Mouse (Mus musculus): ENCODE results near the gene Kdm1b.

Kdm1b gene

GRCm38 (mm10) chr13:47062756-47063155 is 19.5 kb downstream of the Kdm1b start:
- no peak for DNase-seq

- DNase-seq = no peak
Measured at GRCm38 (mm10) chr13:47063985-47064760, 20.9 kb downstream of the Kdm1b start.

GRCm38 (mm10) chr13:47066516-47066915 is 23.2 kb downstream of the Kdm1b start:
- DNase-seq = no peak

- no peak for DNase-seq
Measured at GRCm38 (mm10) chr13:47067001-47067400, 23.7 kb downstream of the Kdm1b start.

GRCm38 (mm10) chr13:47070329-47071080 is 27.2 kb downstream of the Kdm1b start:
- peak in 1 of 2 experiments; percentile 4 for DNase-seq

- no peak for DNase-seq
Measured at GRCm38 (mm10) chr13:47071871-47072270, 28.6 kb downstream of the Kdm1b start.

- no peak for DNase-seq
Measured at GRCm38 (mm10) chr13:47072484-47072883, 29.2 kb downstream of the Kdm1b start.

GRCm38 (mm10) chr13:47076156-47076555 is 32.9 kb downstream of the Kdm1b start:
- no peak for DNase-seq

GRCm38 (mm10) chr13:47077367-47077766 is 34.1 kb downstream of the Kdm1b start:
- no peak for DNase-seq

- DNase-seq = no peak
Measured at GRCm38 (mm10) chr13:47078799-47079198, 35.5 kb downstream of the Kdm1b start.

GRCm38 (mm10) chr13:47080905-47081505 is 37.7 kb downstream of the Kdm1b start:
- DNase-seq = peak in 1 of 2 experiments; percentile 32

GRCm38 (mm10) chr13:47088433-47088832 is 45.1 kb downstream of the Kdm1b start:
- DNase-seq = no peak

- DNase-seq = no peak
Measured at GRCm38 (mm10) chr13:47089271-47089670, 46.0 kb downstream of the Kdm1b start.

GRCm38 (mm10) chr13:47093791-47094190 is 50.5 kb downstream of the Kdm1b start:
- no peak for DNase-seq

GRCm38 (mm10) chr13:47096591-47096990 is 53.3 kb downstream of the Kdm1b start:
- DNase-seq = no peak

- DNase-seq = no peak
Measured at GRCm38 (mm10) chr13:47099265-47099664, 56.0 kb downstream of the Kdm1b start.

- DNase-seq = no peak
Measured at GRCm38 (mm10) chr13:47100587-47100986, 57.3 kb downstream of the Kdm1b start.

GRCm38 (mm10) chr13:47104146-47104545 is 60.8 kb downstream of the Kdm1b start:
- DNase-seq = peak; percentile 24 to 43

GRCm38 (mm10) chr13:47104856-47105541 is 61.7 kb downstream of the Kdm1b start:
- peak; percentile 16 to 49 for DNase-seq

- DNase-seq = peak; percentile 87 to 89
Measured at GRCm38 (mm10) chr13:47105711-47106579, 62.6 kb downstream of the Kdm1b start, which contains the start of gene Dek. TSS of gene Dek (minus strand) at chr13:47106201.

GRCm38 (mm10) chr13:47106580-47106888 is 63.2 kb downstream of the Kdm1b start:
- DNase-seq = peak in 1 of 2 experiments; percentile 4

- no peak for DNase-seq
Measured at GRCm38 (mm10) chr13:47109239-47109638, 65.9 kb downstream of the Kdm1b start.

Measured in kidney, postnatal 36 days (tissue).